Mouse (Mus musculus): ENCODE data around the gene Mmgt2.

The Mmgt2 gene

DNA sequence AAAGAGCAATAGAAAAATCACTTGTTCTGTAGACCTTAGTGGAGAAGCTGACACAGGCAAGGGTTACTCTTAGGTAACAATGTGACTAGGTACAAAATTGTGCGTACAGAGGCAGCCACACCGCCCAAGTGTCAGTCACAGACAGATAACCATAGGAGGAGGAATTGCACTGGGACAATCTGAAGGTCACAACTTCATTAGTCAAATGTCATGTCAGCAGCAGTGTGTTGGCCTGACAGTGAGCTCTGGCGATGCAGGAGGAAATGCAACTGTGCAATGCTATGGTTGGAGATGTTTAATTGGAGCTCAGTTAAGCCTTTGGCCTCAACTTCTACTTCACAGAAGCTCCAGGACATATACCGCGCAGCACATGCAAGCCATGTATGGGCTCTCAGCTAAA is 62.2 kb downstream of the Mmgt2 start:
- DNase-seq = no peak

All from lung, postnatal 4 days (tissue).